Mouse (Mus musculus): ENCODE measurements around the gene Ube3b.

The Ube3b gene

DNA sequence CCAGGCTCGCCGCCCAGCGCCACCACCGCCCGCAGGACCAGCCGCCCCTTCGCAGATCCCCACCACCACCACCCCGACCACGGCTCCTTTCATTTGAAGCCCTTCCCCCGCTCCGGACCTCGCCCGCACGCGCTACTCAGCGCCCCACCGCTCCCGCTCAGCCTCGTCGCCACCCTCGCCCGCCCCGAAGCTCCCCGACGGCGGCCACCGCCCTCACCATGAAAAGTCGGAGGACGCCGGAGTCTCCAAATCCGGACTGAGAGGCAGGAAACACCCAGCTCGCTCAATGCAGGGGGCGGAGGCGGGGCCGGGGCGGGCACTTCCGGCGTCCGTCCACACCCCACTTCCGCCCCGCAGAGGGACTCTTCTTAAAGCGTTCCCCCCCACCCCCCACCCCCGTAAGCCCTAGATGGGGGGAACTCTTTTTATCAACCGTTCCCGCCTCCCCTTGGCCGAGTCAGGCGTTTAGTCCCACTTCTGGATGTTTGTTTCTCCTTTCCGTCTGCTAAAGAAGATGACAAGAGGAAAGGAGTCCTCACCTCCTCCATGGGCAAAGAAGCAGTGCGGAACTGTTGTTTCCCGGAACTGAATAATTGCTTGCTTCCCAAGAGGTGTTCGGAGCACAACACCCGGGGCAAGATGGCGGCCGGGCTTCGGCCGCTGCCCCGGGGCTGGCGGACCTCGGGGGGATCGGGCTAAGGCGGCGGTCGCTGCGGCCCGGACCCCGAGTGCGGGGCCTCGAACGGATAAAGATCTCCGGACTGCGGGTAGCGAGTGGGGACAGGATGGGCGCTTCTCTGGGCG lies at the start of gene Ube3b, which contains the start of gene Kctd10:
TSS of gene Ube3b (plus strand) at position 399 of the 804 bp plus-strand sequence.
TSS of gene Kctd10 (minus strand) at position 300 of the 804 bp plus-strand sequence.
- peak; percentile 93 for DNase-seq (ENCODE audit: extremely low spot score, low read depth, low spot score)

DNA sequence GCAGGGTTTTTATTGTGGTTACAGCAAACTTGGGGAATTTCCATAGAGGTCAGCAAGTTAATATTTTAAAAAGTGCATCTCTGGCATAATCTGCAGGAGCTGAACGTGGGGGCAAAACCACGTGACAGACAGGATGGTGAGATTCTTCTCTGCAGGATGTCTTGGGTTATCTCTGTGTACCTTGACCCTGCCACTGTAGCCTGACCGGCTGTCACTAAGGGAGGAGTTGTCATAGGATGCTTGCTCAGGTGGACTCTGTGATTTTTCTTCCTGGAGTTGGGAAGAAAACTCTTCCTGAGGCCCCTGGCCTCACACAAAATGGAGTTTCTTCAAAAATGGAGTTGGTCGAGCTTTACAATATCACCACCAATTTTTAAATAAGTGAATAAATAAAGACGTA lies 37.4 kb upstream of the Ube3b start:
- DNase-seq (ENCODE audit: extremely low spot score, low read depth, low spot score), result no peak

DNA sequence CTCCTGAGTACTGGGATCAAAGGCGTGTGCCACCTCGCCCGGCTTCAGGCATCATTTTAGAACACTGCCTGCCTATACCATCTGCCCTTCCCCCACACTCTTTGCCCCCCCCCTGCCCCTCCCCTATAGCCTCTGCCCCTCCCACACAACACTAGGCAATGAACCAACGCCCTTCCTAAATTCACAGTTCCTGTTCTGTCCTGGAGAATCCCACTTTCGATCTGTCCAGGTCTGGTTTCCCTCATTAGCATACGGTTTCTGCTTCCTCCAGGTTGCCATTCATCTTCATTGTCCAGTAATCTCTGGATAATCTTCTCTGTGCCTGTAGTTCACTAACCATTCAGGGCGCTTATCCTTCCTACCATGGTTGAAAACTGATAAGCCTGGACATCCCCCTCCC lies 36.8 kb upstream of the Ube3b start:
- DNase-seq (ENCODE audit: extremely low spot score, low read depth, low spot score), result no peak

DNA sequence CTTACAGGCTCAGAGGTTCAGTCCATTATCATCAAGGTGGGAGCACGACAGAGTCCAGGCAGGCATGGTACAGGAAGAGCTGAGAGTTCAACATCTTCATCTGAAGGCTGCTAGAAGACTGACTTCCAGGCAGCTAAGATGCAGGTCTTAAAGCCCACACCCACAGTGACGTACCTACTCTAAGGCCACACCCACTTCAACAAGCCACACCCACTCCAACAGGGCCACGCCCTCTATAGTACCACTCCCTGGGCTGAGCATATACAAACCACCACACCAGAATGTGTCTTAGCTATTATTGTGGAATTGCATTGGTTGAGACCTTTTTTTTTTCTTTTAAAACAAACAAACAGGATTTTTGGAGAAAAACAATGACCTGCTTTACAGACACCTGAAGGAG lies 34.9 kb upstream of the Ube3b start:
- no peak for DNase-seq (ENCODE audit: extremely low spot score, low read depth, low spot score)

DNA sequence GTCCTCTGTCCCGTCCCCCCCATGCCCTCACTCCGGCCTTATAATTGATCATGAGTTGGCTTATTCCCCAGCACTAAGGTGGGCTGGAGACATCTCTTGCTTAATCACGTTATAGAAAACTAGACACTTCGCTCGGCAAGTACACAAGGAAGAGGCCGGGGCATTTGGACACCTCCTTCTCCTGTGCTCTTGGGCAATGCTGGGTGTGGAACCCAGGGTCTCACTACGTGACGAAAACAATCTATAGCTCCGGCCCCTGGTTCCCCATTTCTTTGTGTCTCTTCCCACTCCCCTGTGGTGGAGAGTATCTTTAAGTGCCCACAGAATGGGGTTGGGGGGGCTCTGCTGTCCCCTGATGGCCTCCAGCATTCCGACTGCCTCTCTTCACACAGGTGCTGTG lies 33.4 kb upstream of the Ube3b start:
- no peak for DNase-seq (ENCODE audit: extremely low spot score, low read depth, low spot score)

DNA sequence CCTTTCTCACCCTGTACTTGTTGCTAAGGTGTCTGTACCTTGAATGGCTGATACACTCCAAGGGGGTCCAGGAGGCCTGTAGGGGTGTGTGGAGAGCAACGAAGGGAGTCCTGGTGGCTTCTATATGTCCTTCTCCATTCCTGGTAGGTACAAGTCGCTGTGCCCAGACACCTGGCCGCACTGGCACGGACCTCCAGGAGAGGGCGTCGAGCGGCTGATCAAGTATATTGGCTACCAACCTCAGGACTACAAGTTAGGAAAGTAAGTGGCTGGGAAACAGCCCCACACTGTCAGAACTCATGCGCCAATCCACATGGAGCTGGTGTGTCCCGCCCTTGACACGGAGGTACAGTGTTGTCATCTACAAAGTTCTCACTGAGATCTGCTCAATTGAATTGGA lies 28.9 kb upstream of the Ube3b start:
- DNase-seq (ENCODE audit: extremely low spot score, low read depth, low spot score), result no peak

DNA sequence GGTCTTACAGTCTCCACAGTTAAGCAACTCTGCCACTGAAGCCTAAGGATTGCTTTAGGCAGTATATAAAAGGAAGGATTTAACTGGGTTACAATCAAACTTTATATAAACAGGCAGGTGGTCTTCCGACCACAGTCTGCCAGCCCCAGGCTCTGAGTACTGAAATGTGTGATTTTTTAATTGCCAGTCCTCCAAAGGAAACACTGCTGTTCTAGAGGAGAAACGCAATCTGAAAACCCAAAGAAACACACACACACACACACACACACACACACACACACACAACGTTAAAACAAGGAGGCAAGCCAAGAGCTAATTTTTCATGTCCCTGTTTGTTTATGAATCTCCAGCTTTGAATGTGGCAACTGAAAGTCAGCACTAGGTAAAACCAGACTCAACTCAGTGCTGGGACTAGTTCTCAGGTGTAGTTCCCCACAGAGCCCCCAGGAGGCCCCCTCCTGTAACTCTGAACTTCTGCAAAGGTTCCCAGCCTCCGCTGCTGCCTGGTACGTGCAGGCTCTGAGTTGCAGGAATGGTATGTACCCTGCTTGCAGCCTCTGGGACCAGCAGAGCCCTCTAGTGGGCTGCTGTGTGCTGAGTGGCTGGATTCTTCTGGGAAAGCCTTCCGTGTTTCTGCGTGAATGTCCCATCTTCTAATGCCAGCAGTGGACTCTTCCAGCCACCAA lies 24.0 kb upstream of the Ube3b start:
- peak; percentile 39 for DNase-seq (ENCODE audit: extremely low spot score, low read depth, low spot score)

DNA sequence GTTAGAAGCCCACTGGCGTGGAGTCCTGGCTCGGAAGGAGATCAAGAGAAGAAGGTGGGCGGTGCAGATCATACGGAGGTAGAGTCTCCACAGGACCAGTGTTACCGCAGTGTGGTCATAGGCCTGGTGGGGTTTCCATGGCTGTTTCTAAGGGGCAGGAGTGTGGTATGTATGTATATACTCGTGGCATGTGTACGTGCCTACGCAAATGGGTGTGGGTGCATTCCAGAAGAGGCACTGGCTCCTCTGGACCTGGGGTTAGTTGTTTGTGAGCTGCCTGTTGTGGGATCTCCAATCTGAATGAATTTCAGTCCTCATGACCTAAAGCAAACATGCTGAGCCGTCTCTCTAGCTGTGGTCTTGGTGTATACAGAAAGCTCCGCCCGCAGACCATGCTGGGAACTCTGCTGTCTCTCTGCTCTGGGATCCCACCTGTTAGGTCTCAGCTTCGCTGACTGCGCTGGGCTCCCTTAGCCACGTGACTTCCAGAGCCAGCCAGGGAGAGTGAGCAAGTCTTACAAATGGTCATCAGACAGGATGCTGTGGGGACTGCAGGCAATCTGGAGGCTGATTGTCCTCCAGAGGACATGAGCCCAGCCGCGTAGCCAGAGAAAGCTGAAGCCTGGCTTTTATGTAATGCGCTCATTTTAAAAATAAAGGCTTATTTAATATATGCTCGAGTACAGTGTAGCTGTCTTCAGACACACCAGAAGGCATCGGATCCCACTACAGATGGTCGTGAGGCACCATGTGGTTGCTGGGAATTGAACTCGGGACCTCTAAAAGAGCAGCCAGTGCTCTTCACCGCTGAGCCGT lies 23.3 kb upstream of the Ube3b start:
- DNase-seq (ENCODE audit: extremely low spot score, low read depth, low spot score), result no peak

DNA sequence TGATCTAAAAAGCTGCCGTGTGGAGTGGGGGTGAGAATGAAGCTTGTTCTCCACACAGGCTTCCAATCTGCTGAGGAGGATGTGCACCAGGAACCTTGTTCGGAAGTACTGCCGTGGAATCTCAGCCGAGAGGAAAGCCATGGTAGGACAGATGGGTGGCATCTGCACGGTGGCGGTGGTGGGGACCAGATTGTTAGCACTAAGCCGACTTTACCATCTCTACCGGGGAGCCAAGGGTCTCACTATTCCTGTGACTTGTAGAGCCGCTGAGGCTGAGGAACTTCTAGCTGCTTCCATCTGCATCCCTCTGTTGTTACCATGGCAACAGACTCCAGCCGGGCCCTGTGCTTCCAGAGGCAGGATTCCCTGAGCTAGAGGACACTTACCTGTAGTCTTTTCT lies 21.6 kb upstream of the Ube3b start:
- DNase-seq (ENCODE audit: extremely low spot score, low read depth, low spot score), result no peak

DNA sequence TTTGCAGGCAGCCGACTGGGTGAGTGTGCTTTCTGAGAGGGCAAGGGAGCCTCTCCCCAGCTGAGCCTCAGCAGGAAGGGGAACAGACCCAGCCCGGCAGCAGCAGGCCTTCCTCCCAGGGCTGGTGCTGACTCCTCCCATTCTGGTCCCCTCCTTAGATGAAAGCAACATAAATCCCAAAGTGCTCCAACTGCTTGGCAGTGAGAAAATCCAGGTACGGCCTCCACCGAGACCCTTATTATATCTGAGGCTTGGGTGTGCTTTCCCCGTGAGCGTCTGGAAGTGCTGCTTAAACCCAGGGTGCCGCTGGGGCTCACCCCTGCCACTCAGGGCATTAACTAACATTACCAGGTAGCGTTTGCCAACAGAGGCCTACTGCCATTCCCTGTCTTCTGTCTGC lies 20.8 kb upstream of the Ube3b start:
- DNase-seq (ENCODE audit: extremely low spot score, low read depth, low spot score), result no peak

DNA sequence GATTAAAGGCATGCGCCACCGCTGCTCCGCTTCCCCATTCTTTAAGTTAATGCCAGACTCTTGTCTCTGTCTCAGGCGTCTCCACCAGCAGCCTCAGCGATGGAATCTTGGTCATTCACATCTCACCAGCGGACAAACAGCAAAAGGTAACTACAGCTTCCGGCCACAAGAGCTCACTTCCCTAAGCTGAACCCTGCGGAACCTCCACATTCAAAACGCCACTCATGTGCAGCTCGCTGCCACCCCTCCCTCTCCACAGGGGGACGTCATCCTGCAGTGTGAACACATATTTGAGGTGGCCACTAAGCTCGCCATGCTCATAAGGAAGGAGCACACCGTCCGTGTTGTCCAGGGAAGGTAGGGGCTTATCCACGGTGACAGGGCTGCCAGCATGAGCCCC lies 19.4 kb upstream of the Ube3b start:
- DNase-seq (ENCODE audit: extremely low spot score, low read depth, low spot score), result no peak

DNA sequence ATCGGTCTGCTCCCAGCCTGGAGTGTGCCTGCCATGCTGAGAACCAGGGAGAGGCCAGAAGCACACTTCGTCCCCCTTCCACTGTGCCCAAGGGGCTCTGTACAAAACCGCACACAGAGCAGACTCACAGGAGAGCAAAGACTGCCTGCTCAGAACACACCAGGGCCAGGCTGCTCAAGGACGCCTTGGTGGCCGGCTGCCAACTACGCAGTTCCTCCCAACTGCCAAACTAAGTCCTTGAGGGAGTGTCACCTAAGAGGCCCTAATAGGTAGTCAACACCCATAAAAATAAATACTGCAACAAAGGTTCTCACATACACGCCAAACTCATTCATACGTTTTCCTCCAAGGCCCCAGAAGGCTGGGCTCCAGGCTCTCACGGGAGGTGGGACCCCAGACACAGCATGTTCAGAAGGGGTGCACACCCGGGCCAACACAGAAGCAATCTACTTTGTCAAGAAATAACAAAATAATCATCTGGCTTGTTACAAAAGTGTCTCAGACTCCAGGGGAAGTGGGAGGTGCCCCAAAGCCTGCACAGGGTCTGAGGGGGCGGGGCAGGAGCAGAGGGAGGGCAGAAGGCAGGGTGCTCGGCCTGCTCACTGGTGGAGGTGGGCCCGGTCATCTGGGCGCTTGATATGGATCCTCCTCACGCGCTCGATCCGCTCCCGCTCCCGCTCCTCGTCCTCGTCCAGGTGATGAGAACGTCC lies 15.2 kb upstream of the Ube3b start:
- DNase-seq (ENCODE audit: extremely low spot score, low read depth, low spot score), result no peak

DNA sequence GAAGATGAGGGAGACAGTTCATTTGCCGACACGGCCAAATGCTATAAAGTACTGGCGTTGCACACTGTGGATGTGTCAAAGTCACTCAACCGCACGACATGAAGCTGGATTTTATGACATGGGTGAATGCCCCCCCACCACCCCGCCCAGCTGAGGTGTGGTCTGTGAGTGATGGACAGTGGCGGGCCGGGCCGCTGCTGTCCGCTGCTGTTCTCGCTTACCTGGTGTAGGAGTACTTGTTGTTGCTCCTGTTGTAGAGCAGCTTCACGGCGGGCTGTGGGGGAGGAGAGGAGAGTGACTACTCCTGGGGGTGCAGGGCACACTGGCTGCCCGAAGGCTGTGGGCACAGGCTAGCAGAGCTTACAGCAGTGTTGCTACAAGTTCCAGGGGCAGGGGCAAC lies 12.3 kb upstream of the Ube3b start:
- no peak for DNase-seq (ENCODE audit: extremely low spot score, low read depth, low spot score)

DNA sequence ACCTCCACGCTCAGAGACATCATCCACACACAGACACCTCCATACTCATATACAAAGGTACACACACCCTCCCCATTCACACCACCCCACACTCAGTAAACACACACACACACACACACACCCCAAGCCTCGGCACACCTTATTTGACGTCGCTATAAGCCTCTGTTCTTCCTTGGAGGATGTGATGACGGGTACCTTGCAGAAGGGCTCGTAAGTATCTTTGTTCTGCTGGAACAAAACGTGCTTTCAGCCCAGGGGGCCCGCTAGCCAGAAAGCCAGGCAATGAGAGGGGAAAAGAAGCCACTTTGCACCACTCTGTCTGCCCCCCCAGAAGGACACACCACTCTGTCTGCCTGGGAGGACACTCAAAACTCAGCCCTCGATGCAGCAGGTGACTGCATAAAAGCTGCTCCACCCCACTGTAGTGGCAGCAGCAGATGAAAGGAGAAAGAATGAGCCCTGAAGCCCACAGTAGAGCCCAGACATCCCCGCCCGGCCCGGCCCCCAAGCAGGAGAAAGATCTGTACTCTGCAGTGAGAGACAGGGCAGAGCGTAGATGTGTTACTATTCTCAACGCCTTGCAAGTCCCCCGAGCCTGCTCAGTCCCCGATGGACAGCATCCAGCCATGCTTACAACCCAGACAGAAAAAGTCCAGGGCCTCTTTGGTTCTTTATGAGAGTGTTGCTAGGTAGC lies 11.5 kb upstream of the Ube3b start:
- DNase-seq (ENCODE audit: extremely low spot score, low read depth, low spot score), result no peak

DNA sequence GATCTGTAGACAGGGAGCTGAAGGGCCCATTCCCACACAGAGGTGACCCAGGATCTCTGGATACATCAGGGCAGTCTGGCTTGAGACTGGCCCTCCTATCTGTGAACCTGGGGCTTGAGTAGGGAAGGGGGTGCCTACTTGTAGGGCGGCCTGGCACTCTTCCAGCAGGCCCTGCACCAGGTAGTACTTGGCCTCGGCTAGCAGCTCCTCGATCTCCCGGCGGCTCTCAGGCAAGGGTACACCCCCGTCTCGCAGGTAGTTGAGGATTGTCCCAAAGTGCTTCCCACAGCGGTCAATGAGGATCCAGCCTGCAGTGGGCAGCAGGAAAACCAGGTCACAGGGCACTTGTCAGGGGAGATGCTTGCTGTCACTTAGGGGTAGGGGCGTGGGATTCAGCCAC lies 10.5 kb upstream of the Ube3b start:
- no peak for DNase-seq (ENCODE audit: extremely low spot score, low read depth, low spot score)

DNA sequence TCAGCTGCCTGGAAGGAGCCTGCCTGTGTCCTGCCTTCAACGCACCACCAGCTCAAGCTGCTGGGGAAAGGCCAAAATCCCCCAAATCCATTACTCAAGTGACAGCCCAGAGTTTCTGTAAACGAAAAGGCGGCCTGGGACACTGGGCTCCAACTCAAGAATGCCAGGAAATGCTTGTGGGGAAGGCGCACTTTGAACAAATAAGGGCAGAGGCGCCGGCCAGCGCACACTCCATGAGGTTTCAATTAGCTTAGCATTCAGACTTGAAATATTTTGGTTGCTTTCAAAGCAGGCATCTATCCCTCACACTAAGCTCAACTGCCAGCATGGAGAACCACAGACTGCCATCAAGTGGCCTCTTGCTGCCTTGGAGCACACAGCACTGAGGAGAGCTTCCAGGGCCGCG lies 10.0 kb upstream of the Ube3b start:
- peak; percentile 24 for DNase-seq (ENCODE audit: extremely low spot score, low read depth, low spot score)

DNA sequence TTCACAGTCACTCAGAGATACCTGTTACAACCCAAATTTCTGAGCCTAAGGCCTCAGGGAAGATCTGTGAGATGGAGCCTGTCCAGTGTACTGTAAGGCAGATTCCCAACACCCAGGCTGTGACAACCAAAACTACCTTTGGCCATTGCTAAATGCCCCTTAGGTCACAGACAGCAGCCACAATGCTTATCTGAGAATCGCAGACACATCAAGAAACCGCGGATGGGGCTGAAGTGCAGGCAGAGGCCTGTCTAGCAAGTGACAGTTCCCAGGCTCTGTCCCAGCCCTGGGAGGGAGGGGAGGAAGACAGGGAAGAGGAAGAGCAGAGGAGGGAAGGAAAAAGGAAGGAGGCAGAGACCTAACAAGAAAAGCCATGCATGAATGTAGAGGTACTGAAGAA lies 9.1 kb upstream of the Ube3b start:
- DNase-seq (ENCODE audit: extremely low spot score, low read depth, low spot score), result no peak

DNA sequence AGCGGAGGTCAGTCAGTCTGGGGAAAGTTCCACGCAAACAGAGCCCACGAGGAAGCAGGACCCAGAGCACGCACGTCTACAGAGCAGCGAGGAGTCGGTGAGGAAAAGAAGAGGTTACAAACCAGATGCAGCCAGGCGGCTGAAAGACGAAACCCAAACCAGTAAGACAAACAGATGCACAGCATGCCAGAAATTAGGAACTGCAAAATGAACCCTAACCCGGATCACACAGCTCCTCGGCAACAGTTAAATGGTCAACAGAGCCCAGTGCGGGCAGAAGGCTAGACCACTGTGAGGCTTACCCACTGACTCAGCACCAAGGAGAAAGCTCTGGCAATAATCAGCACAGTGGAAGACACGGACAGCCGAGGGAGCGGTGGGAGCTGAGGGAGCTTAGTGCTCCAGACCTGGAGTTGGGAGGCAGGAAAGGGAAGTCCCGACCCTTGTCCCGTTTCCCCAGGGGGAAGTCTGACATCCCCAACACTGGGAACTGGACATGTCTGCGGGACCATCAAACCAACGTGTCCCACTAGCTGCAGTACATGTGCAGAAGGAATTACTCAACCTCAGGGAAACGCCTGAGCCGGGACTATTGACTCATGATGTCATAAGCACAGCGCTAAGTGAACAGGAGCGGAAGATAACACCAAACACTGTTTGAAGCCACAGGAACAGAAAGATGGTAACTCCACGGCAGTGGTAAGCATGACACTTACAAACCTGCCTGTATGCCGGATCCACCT lies 8.5 kb upstream of the Ube3b start:
- DNase-seq (ENCODE audit: extremely low spot score, low read depth, low spot score), result no peak

DNA sequence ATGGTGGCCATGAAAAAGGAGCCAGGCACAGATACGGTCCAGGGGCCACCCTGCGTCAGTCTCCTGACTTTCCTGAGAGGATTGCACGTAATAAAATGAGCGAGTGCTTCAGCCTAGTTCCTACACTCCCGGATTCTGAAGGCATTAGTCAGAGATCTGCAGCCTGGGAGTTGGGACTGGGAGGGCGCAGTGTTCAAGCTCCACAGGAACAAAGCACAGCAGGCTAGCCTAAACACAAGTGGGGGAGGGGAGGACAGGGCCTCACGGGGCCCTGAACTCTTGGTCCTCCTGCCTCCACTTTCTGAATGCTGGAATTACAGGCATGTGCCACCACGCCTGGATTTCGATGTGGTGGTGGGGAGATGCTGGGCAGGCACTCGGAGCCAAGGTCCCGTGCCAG lies 7.8 kb upstream of the Ube3b start:
- DNase-seq (ENCODE audit: extremely low spot score, low read depth, low spot score), result no peak

DNA sequence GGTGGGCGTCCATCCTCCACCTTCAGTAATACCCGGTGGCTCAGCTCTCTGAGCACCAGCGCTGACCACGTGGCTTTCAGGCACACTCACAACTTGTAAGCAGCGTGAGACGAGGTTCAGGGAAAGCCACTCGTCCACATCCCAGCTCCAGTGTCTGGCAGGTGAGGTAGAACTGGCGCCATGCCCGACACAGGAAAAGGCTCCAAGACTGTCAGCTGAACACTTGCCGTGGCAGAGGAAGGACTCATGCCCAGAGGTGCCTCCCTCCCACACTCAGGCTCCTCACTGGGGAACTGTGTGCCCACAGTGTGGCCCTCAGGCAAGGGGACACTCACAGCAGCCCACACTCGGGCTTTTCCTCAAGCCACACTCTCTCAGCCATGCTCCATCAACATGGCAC lies 7.2 kb upstream of the Ube3b start:
- no peak for DNase-seq (ENCODE audit: extremely low spot score, low read depth, low spot score)
